31 mouse cellular contexts compared by ENCODE assay signal in genomic region chr12:104131041-104131440, GRCm38 (mm10). TPM values are rescaled to one million over a fixed set of nuclear protein-coding genes. Genes with fewer than 3 reads are reported as not detected.
DNase-seq lines count a peak whose midpoint lies in the region; ATAC-seq lines count a peak whose summit lies in the region.
"Had no signal": no experiment of that assay in that cellular context is flagged by ENCODE, and none has a peak within 500 bp of the region (broad histone marks: within the 10 kb centered on the region; RNA-seq: fewer than 3 reads in every experiment).

No protein-coding gene starts in this region.

- no peak overlapping the region for H3K4me3 ChIP-seq in heart, embryonic 15.5 days
- H3K4me3 ChIP-seq in midbrain, embryonic 14.5 days (replicated peaks; ENCODE audit: low read depth, low read length), result no peak overlapping the region
- no peak overlapping the region for H3K4me3 ChIP-seq in kidney, embryonic 15.5 days (replicated peaks)
- H3K4me3 ChIP-seq: hindbrain, embryonic 15.5 days; intestine, embryonic 15.5 days; liver, embryonic 13.5 days; lung, embryonic 15.5 days; midbrain, embryonic 10.5 days had no signal

- H3K27ac ChIP-seq in heart, embryonic 15.5 days, result peak overlapping the region; percentile 22; the same call in 1 of the 2 replicates
- H3K27ac ChIP-seq in midbrain, embryonic 14.5 days (replicated peaks; ENCODE audit: low read depth, low read length), result no peak overlapping the region
- H3K27ac ChIP-seq in kidney, embryonic 15.5 days, result no peak overlapping the region
- H3K27ac ChIP-seq: hindbrain, embryonic 15.5 days; intestine, embryonic 15.5 days; liver, embryonic 13.5 days; lung, embryonic 15.5 days; midbrain, embryonic 10.5 days had no signal

- H3K4me2 ChIP-seq in heart, embryonic 15.5 days, result no peak overlapping the region
- no peak overlapping the region for H3K4me2 ChIP-seq in midbrain, embryonic 14.5 days (ENCODE audit: low read length)
- H3K4me2 ChIP-seq in kidney, embryonic 15.5 days, result no peak overlapping the region
- H3K4me2 ChIP-seq: hindbrain, embryonic 15.5 days; intestine, embryonic 15.5 days; liver, embryonic 13.5 days; lung, embryonic 15.5 days had no signal

- peaks cover 7% of the 10 kb centered on the region; the same call in 1 of the 2 replicates for H3K27me3 ChIP-seq in heart, embryonic 15.5 days
- no peaks in the 10 kb centered on the region for H3K27me3 ChIP-seq in midbrain, embryonic 14.5 days (ENCODE audit: control insufficient read depth, insufficient read depth, low read length)
- H3K27me3 ChIP-seq in kidney, embryonic 15.5 days, result no peaks in the 10 kb centered on the region
- H3K27me3 ChIP-seq: hindbrain, embryonic 15.5 days; intestine, embryonic 15.5 days; liver, embryonic 13.5 days; lung, embryonic 15.5 days had no signal

- intact Hi-C loops in heart, postnatal 25 days (cut with DNase I), result no loop called here

- no peak for ATAC-seq in heart, embryonic 15.5 days (replicated peaks; ENCODE audit: insufficient number of reproducible peaks, insufficient read depth, low FRiP score, low read depth)
- ATAC-seq in granulocyte monocyte progenitor cell, adult 5-6 weeks (replicated peaks; ENCODE audit: poor library complexity, severe bottlenecking), result peak; percentile 95
- no peak for ATAC-seq in midbrain, embryonic 14.5 days (ENCODE audit: low FRiP score, low TSS enrichment)
- ATAC-seq in frontal cortex, adult (ENCODE audit: low TSS enrichment), result no peak
- no peak for ATAC-seq in kidney, embryonic 15.5 days (replicated peaks; ENCODE audit: low FRiP score)
- ATAC-seq: CD4-positive, CD25-positive, alpha-beta regulatory T cell, adult 4 months; forebrain, embryonic 16.5 days; intestine, embryonic 15.5 days had no signal

- no peak overlapping the region for H3K9ac ChIP-seq in heart, embryonic 15.5 days
- H3K9ac ChIP-seq in midbrain, embryonic 14.5 days (replicated peaks; ENCODE audit: low read length), result no peak overlapping the region
- no peak overlapping the region for H3K9ac ChIP-seq in kidney, embryonic 15.5 days
- H3K9ac ChIP-seq: hindbrain, embryonic 15.5 days; intestine, embryonic 15.5 days; liver, embryonic 13.5 days; lung, embryonic 15.5 days had no signal

- DNase-seq in heart, postnatal 25 days (ENCODE audit: low spot score), result no peak
- DNase-seq in 3T3-L1 (ENCODE audit: low read depth, low spot score), result peak; percentile 72
- peak; percentile 49 for DNase-seq in 416B (ENCODE audit: low read depth)
- no peak for DNase-seq in midbrain, embryonic 14.5 days
- DNase-seq: adrenal gland, adult 8-10 months; cerebellum, adult 9-11 months; embryo, embryonic 11 days; liver, embryonic 13.5 days; retina, postnatal 1 day had no signal

- H3K9me3 ChIP-seq in heart, embryonic 15.5 days (replicated peaks), result no peaks in the 10 kb centered on the region
- H3K9me3 ChIP-seq in midbrain, embryonic 14.5 days (ENCODE audit: control insufficient read depth, low read length), result no peaks in the 10 kb centered on the region
- no peaks in the 10 kb centered on the region for H3K9me3 ChIP-seq in kidney, embryonic 15.5 days (replicated peaks)
- H3K9me3 ChIP-seq: hindbrain, embryonic 15.5 days; intestine, embryonic 15.5 days; liver, embryonic 13.5 days; lung, embryonic 15.5 days; midbrain, embryonic 10.5 days had no signal

- H3K36me3 ChIP-seq in heart, embryonic 15.5 days, result no peaks in the 10 kb centered on the region
- no peaks in the 10 kb centered on the region for H3K36me3 ChIP-seq in midbrain, embryonic 14.5 days (ENCODE audit: control insufficient read depth, insufficient read depth, low read length)
- H3K36me3 ChIP-seq in kidney, embryonic 15.5 days, result no peaks in the 10 kb centered on the region
- H3K36me3 ChIP-seq: hindbrain, embryonic 15.5 days; intestine, embryonic 15.5 days; liver, embryonic 13.5 days; lung, embryonic 15.5 days; midbrain, embryonic 10.5 days had no signal

- no peaks in the 10 kb centered on the region for H3K4me1 ChIP-seq in heart, embryonic 15.5 days (replicated peaks)
- no peaks in the 10 kb centered on the region for H3K4me1 ChIP-seq in midbrain, embryonic 14.5 days (ENCODE audit: control insufficient read depth, insufficient read depth, low read length)
- H3K4me1 ChIP-seq in kidney, embryonic 15.5 days, result no peaks in the 10 kb centered on the region
- H3K4me1 ChIP-seq: hindbrain, embryonic 15.5 days; intestine, embryonic 15.5 days; liver, embryonic 13.5 days; lung, embryonic 15.5 days; midbrain, embryonic 10.5 days had no signal

RNA-seq across cellular contexts. Expression of gene Serpina3b, which starts 3.2 kb away (rescaled TPM):
- 0.11 TPM in 1 of 2 replicates, not detected in the other for polyA plus RNA-seq in heart, embryonic 15.5 days (2015; fragmentation: Nextera tagmentation; extraction: Ambion mirVana)
- not detected for total RNA-seq in heart, postnatal 25 days (2021)
- not detected in 2 replicates for total RNA-seq in granulocyte monocyte progenitor cell, adult 5-6 weeks (2014; fragmentation: Nextera tagmentation)
- total RNA-seq in granulocyte monocyte progenitor cell, adult 5-6 weeks (2017), result not detected in 2 replicates
- not detected in 2 replicates for polyA plus RNA-seq in midbrain, embryonic 14.5 days (2014; fragmentation: Nextera tagmentation; extraction: Ambion mirVana)
- 0.08 and 0.14 TPM in 2 replicates for polyA plus RNA-seq in kidney, embryonic 15.5 days (2015; fragmentation: Nextera tagmentation; extraction: Ambion mirVana)
- total RNA-seq: ES-E14; layer of hippocampus, postnatal 10 days; left cerebral cortex, adult 8-10 months; monocyte, adult 5-6 weeks had no signal
- polyA plus RNA-seq: CD4-positive, CD25-positive, alpha-beta regulatory T cell, adult 4 months; embryonic facial prominence, embryonic 14.5 days; hindbrain, embryonic 15.5 days; intestine, embryonic 15.5 days; large intestine, adult 2 months; limb, embryonic 11.5 days; lung, embryonic 15.5 days; midbrain, embryonic 10.5 days; neural tube, embryonic 11.5 days; stomach, embryonic 16.5 days; thymus, postnatal 0 days had no signal

RNA-seq across cellular contexts. Expression of gene Serpina3a, which starts 18.5 kb away (rescaled TPM):
- not detected in 2 replicates for polyA plus RNA-seq in heart, embryonic 15.5 days (2015; fragmentation: Nextera tagmentation; extraction: Ambion mirVana)
- not detected for total RNA-seq in heart, postnatal 25 days (2021)
- total RNA-seq in granulocyte monocyte progenitor cell, adult 5-6 weeks (2014; fragmentation: Nextera tagmentation), result not detected in 2 replicates
- not detected in 2 replicates for total RNA-seq in granulocyte monocyte progenitor cell, adult 5-6 weeks (2017)
- not detected in 2 replicates for polyA plus RNA-seq in midbrain, embryonic 14.5 days (2014; fragmentation: Nextera tagmentation; extraction: Ambion mirVana)
- not detected in 2 replicates for polyA plus RNA-seq in kidney, embryonic 15.5 days (2015; fragmentation: Nextera tagmentation; extraction: Ambion mirVana)
- total RNA-seq: ES-E14; layer of hippocampus, postnatal 10 days; left cerebral cortex, adult 8-10 months; monocyte, adult 5-6 weeks had no signal
- polyA plus RNA-seq: CD4-positive, CD25-positive, alpha-beta regulatory T cell, adult 4 months; embryonic facial prominence, embryonic 14.5 days; forebrain, embryonic 16.5 days; gonadal fat pad, adult 2 months; hindbrain, embryonic 15.5 days; intestine, embryonic 15.5 days; large intestine, adult 2 months; limb, embryonic 11.5 days; liver, embryonic 13.5 days; lung, embryonic 15.5 days; midbrain, embryonic 10.5 days; neural tube, embryonic 11.5 days; stomach, embryonic 16.5 days; thymus, postnatal 0 days; urinary bladder, adult 2 months had no signal

RNA-seq across cellular contexts. Expression of gene Serpina3c, which starts 22.6 kb away (rescaled TPM):
- polyA plus RNA-seq in heart, embryonic 15.5 days (2015; fragmentation: Nextera tagmentation; extraction: Ambion mirVana), result 0.10 TPM in 1 of 2 replicates, not detected in the other
- 1 to 10 TPM in 1 of 2 experiments, under 1 TPM in 1; 0.57 to 1.0 TPM for total RNA-seq in heart, postnatal 25 days (2021)
- not detected in 2 replicates for total RNA-seq in granulocyte monocyte progenitor cell, adult 5-6 weeks (2014; fragmentation: Nextera tagmentation)
- not detected in 2 replicates for total RNA-seq in granulocyte monocyte progenitor cell, adult 5-6 weeks (2017)
- not detected in 2 replicates for polyA plus RNA-seq in midbrain, embryonic 14.5 days (2014; fragmentation: Nextera tagmentation; extraction: Ambion mirVana)
- polyA plus RNA-seq in kidney, embryonic 15.5 days (2015; fragmentation: Nextera tagmentation; extraction: Ambion mirVana), result not detected in 2 replicates
- total RNA-seq: ES-E14; left cerebral cortex, adult 8-10 months; monocyte, adult 5-6 weeks had no signal
- polyA plus RNA-seq: CD4-positive, CD25-positive, alpha-beta regulatory T cell, adult 4 months; embryonic facial prominence, embryonic 14.5 days; forebrain, embryonic 16.5 days; hindbrain, embryonic 15.5 days; intestine, embryonic 15.5 days; limb, embryonic 11.5 days; liver, embryonic 13.5 days; midbrain, embryonic 10.5 days; neural tube, embryonic 11.5 days; stomach, embryonic 16.5 days had no signal

RNA-seq across cellular contexts. Expression of gene Serpina5, which starts 30.1 kb away (rescaled TPM):
- not detected in 2 replicates for polyA plus RNA-seq in heart, embryonic 15.5 days (2015; fragmentation: Nextera tagmentation; extraction: Ambion mirVana)
- total RNA-seq in heart, postnatal 25 days (2021), result not detected
- total RNA-seq in granulocyte monocyte progenitor cell, adult 5-6 weeks (2014; fragmentation: Nextera tagmentation), result not detected in 2 replicates
- not detected in 2 replicates for total RNA-seq in granulocyte monocyte progenitor cell, adult 5-6 weeks (2017)
- polyA plus RNA-seq in midbrain, embryonic 14.5 days (2014; fragmentation: Nextera tagmentation; extraction: Ambion mirVana), result not detected in 2 replicates
- not detected in 2 replicates for polyA plus RNA-seq in kidney, embryonic 15.5 days (2015; fragmentation: Nextera tagmentation; extraction: Ambion mirVana)
- total RNA-seq: ES-E14; layer of hippocampus, postnatal 10 days; left cerebral cortex, adult 8-10 months; monocyte, adult 5-6 weeks had no signal
- polyA plus RNA-seq: CD4-positive, CD25-positive, alpha-beta regulatory T cell, adult 4 months; embryonic facial prominence, embryonic 14.5 days; forebrain, embryonic 16.5 days; hindbrain, embryonic 15.5 days; intestine, embryonic 15.5 days; large intestine, adult 2 months; limb, embryonic 11.5 days; midbrain, embryonic 10.5 days; neural tube, embryonic 11.5 days; stomach, embryonic 16.5 days; thymus, postnatal 0 days; urinary bladder, adult 2 months had no signal

Comparison
In these comparisons a context has a peak if more than half of its experiments do, and no peak if none do; other contexts are left out.
1. DNase-seq: peak in 3T3-L1 (single experiment) and 416B (single experiment); none in heart, postnatal 25 days (single experiment) and midbrain, embryonic 14.5 days (single experiment).